12 mouse cellular contexts compared by ENCODE assay signal in genomic region chr4:49149251-49149650, GRCm38 (mm10).
"Had no signal": no experiment of that assay in that cellular context is flagged by ENCODE, and none has a peak within 500 bp of the region (broad histone marks: within the 10 kb centered on the region; RNA-seq: fewer than 3 reads in every experiment).

No protein-coding gene starts in this region.

- DNase-seq: kidney, postnatal 25 days; lung, adult 2 months; lung, postnatal 36 days; right cerebral cortex, postnatal 14 days; thymus, adult 2 months; thymus, postnatal 25 days had no signal

- H3K4me1 ChIP-seq: stomach, embryonic 15.5 days had no signal

- H3K9me3 ChIP-seq: limb, embryonic 10.5 days; stomach, embryonic 15.5 days had no signal

- ATAC-seq: intestine, postnatal 0 days; lung, postnatal 0 days had no signal

- H3K4me2 ChIP-seq: stomach, embryonic 15.5 days had no signal

- H3K36me3 ChIP-seq: limb, embryonic 10.5 days; stomach, embryonic 15.5 days had no signal

- H3K27ac ChIP-seq: left cerebral cortex, adult 2 months; limb, embryonic 10.5 days; liver, embryonic 14.5 days; stomach, embryonic 15.5 days had no signal

- H3K9ac ChIP-seq: liver, embryonic 14.5 days; stomach, embryonic 15.5 days had no signal

- H3K27me3 ChIP-seq: stomach, embryonic 15.5 days had no signal

- H3K4me3 ChIP-seq: left cerebral cortex, adult 2 months; limb, embryonic 10.5 days; stomach, embryonic 15.5 days had no signal
